Mouse (Mus musculus) heart, embryonic 11.5 days (tissue): ENCODE data around the gene Chchd6. TPM values are rescaled to one million over a fixed set of nuclear protein-coding genes. Genes with fewer than 3 reads are reported as not detected.

ENCODE experiments used
- ATAC-seq: fragments of 200-750 bp; cut with Nextera tagmentation; replicated peaks from 2 replicates; pipeline ENCODE4 v1.8.0; 2017; ENCODE audit warnings: moderate library complexity; ENCODE audit not compliant: insufficient number of reproducible peaks, low FRiP score, low TSS enrichment
- H3K27ac ChIP-seq: fragments of 300-500 bp; sonication (generic); 2 replicates; pipeline ENCODE4 v1.5.1; 2014; ENCODE audit warnings: mild to moderate bottlenecking, low read depth, low read length
- H3K27me3 ChIP-seq: fragments of 300-500 bp; sonication (generic); 2 replicates; pipeline ENCODE4 v1.6.1; 2014; ENCODE audit warnings: mild to moderate bottlenecking, low read length, mixed read lengths; ENCODE audit not compliant: control insufficient read depth, insufficient read depth
- H3K36me3 ChIP-seq: fragments of 300-500 bp; sonication (generic); 2 replicates; pipeline ENCODE4 v1.6.1; 2014; ENCODE audit warnings: mild to moderate bottlenecking, low read length, moderate library complexity, mixed read lengths; ENCODE audit not compliant: control insufficient read depth, insufficient read depth
- H3K4me1 ChIP-seq: fragments of 300-500 bp; sonication (generic); 2 replicates; pipeline ENCODE4 v1.6.1; 2014; ENCODE audit warnings: low read length; ENCODE audit not compliant: control insufficient read depth, insufficient read depth
- H3K4me2 ChIP-seq: fragments of 300-500 bp; sonication (generic); 2 replicates; pipeline ENCODE4 v1.6.1; 2014; ENCODE audit warnings: mild to moderate bottlenecking, moderate library complexity
- H3K4me3 ChIP-seq: fragments of 300-500 bp; sonication (generic); 2 replicates; pipeline ENCODE4 v1.5.1; 2014; ENCODE audit warnings: low read depth, low read length
- H3K9ac ChIP-seq: fragments of 300-500 bp; sonication (generic); 2 replicates; pipeline ENCODE4 v1.6.1; 2014; ENCODE audit warnings: mild to moderate bottlenecking, low read depth, low read length, moderate library complexity
- H3K9me3 ChIP-seq: fragments of 300-500 bp; sonication (generic); replicated peaks from 2 replicates; pipeline ENCODE4 v1.6.1; 2016; ENCODE audit warnings: low read length; ENCODE audit not compliant: control insufficient read depth
- WGBS: fragments of 180-500 bp; shearing (Covaris S2); extraction: QIAGEN DNeasy Blood & Tissue Kit; methylation state at CpG from one replicate; pipeline ENCODE4 v1.1.7; 2014; ENCODE audit not compliant: insufficient replicate concordance; 5-methylcytosine and 5-hydroxymethylcytosine counted together
- polyA plus RNA-seq: library from polyadenylated mRNA; unstranded; fragments of >200 nt; fragmentation: Nextera tagmentation; extraction: Ambion mirVana; gene quantifications from 2 replicates; pipeline ENCODE4 v1.2.1, GENCODE M21; 2014

Gene Chchd6
- polyA plus RNA-seq, 1 experiment from 2014 or later, result 45.5 TPM

DNA sequence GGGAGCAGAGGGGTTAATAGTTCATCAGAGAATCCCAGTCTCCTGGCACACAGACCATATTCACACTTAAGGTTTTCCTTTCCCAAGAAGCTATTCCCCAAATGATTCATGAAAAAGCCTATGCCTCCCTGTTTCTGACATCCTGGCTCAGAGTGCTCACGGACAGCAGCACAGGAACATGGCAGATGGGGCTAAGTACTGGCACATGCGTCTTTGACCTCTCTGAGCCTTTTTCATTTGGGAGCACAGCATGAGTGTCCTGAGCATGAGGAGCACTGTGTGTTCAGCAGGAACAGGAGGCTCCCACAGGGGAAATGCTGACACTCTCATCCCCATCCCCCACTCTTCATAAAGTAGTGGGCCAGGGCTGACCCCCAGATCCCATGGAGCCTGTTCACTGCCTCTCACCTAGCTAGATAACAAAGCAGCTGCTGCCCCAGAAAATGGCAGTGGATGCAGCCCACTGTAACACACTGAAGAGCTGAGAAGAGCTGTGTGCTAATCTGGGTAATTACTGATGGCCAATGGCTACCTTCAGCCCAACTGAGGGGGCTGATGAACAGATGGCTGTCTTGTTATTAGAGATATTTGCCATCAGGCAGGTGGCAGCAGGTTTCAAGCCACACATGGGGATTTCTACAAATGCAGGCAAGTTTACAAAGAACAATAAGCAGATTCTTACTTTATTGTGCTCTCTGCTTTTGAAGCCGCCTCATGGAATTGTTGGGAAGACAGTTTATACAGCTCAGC lies 176.2 kb downstream of the Chchd6 start:
- ATAC-seq, result no peak
- H3K9me3 ChIP-seq, result no peaks in the 10 kb centered on the region

DNA sequence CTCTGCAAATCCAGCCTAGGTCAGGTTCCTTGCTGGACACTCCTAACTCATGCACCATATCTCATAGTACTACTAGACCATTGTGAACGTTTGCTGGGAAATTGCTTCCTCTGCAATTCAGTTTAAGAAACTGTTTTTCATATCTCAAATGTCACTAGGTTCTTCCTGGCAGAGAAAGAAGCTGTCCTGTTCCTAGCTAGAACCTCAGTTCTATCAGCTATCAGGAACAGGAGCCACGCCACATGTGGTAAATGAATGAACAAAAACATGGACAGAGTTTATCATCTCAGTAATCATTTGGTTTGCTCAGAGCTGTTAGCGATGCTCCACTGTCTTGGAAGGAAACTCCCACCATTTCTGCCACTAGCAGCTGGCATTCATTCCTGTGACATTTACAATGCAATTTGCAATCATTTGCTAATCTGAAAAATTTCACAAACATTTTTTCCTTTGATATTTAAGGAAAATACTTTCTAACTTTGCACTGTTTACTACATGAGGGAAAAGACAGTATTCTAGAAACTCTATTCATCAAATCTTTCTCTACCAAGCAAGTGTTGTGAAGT lies 179.3 kb downstream of the Chchd6 start:
- Histone ChIP-seq H3K36me3 (no peaks in the 10 kb centered on the region), H3K4me2 (no peak overlapping the region), H3K9me3 (no peaks in the 10 kb centered on the region), H3K4me1 (peaks cover 11% of the 10 kb centered on the region; the same call in 1 of the 2 replicates), H3K27ac (no peak overlapping the region), H3K9ac (no peak overlapping the region), H3K27me3 (no peaks in the 10 kb centered on the region; the same call in 1 of the 2 replicates), H3K4me3 (no peak overlapping the region)
- 53% methylated on average over 3 of the region's 3 CpGs for WGBS
- no peak for ATAC-seq

More for the DNA sequence above, 176.2 kb downstream of the Chchd6 start:
- no peak overlapping the region for H3K4me2 ChIP-seq
- H3K9ac ChIP-seq, result no peak overlapping the region
- no peaks in the 10 kb centered on the region for H3K4me1 ChIP-seq
- WGBS, result 78% methylated on average over 3 of the region's 3 CpGs
- H3K27me3 ChIP-seq, result no peaks in the 10 kb centered on the region; the same call in 1 of the 2 replicates
- no peaks in the 10 kb centered on the region for H3K36me3 ChIP-seq
- no peak overlapping the region for H3K27ac ChIP-seq
- H3K4me3 ChIP-seq, result no peak overlapping the region

DNA sequence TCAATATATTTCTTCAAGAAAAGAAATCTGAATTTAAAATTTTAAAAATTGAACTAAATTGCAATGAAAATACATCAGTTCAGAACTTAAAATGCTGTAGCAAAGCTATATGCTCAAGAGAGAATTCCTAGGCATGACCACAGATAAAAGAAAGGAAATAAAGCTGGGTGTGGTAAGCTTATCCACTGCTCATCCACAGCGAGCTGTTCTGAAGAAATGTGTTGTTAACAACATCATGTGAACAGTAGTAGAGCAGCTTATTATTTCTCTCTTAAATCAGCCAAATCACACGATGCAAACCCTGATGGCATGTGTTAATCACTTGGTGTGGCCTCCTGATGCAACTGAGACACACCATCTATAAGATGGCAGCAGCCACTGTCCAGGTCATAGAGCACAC lies 180.4 kb downstream of the Chchd6 start:
- no peaks in the 10 kb centered on the region for H3K36me3 ChIP-seq
- H3K4me1 ChIP-seq, result peaks cover 11% of the 10 kb centered on the region; the same call in 1 of the 2 replicates
- no peak for ATAC-seq
- no peak overlapping the region for H3K4me3 ChIP-seq
- no peaks in the 10 kb centered on the region; the same call in 1 of the 2 replicates for H3K27me3 ChIP-seq
- H3K9ac ChIP-seq, result no peak overlapping the region
- no peak overlapping the region for H3K27ac ChIP-seq
- WGBS, result 66% methylated on average over 2 of the region's 2 CpGs
- no peaks in the 10 kb centered on the region for H3K9me3 ChIP-seq
- H3K4me2 ChIP-seq, result no peak overlapping the region

DNA sequence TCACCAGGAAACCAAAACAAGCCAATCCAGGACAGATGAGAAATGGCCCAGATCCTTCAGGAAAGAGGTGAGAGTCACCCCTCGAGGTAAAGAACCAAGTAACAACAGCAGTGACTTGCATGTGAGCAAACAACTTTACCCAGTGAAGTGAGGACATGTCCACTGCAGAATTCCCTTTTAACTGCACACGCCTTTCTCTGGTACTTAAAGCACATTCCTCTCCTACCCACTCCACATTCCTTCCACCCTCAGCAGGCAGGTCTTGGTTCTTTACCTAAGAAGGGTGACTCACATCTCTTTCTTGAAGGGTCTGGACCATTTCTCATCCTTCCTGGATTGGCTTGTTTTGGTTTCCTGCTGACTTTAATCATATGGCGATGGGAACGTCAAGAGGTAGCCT lies 181.3 kb downstream of the Chchd6 start:
- no peak for ATAC-seq
- H3K4me3 ChIP-seq, result no peak overlapping the region

DNA sequence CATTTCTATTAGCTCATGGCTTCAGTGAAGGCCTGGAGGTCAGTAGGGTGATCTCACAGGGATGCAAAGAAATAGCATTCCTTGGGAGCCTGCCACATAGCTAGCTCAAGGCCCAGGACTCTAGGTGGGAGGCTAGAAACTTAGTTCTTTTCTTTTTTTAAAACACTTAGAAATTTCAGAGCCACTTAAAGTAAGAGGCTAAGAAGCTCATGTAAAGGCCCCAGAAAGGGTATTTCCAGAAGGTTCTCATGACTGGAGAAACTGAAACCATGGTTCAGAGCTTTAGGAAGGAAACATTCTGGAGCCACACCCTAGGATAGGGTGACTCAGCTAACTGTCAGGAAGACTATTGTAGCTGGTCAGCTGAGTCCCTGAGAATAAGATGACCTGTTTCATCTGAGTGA lies 182.0 kb downstream of the Chchd6 start:
- no peak overlapping the region for H3K9ac ChIP-seq
- no peaks in the 10 kb centered on the region; the same call in 1 of the 2 replicates for H3K27me3 ChIP-seq
- no peak overlapping the region for H3K27ac ChIP-seq
- H3K4me2 ChIP-seq, result no peak overlapping the region
- H3K4me3 ChIP-seq, result no peak overlapping the region
- ATAC-seq, result no peak
- H3K4me1 ChIP-seq, result peaks cover 13% of the 10 kb centered on the region; the same call in 1 of the 2 replicates
- H3K36me3 ChIP-seq, result no peaks in the 10 kb centered on the region
- no peaks in the 10 kb centered on the region for H3K9me3 ChIP-seq

More for the DNA sequence above, 181.3 kb downstream of the Chchd6 start:
- Histone ChIP-seq H3K4me2 (no peak overlapping the region), H3K27me3 (no peaks in the 10 kb centered on the region; the same call in 1 of the 2 replicates), H3K4me1 (peaks cover 13% of the 10 kb centered on the region; the same call in 1 of the 2 replicates), H3K9me3 (no peaks in the 10 kb centered on the region), H3K27ac (no peak overlapping the region), H3K36me3 (no peaks in the 10 kb centered on the region), H3K9ac (no peak overlapping the region)
- 54% methylated on average over 4 of the region's 4 CpGs for WGBS

DNA sequence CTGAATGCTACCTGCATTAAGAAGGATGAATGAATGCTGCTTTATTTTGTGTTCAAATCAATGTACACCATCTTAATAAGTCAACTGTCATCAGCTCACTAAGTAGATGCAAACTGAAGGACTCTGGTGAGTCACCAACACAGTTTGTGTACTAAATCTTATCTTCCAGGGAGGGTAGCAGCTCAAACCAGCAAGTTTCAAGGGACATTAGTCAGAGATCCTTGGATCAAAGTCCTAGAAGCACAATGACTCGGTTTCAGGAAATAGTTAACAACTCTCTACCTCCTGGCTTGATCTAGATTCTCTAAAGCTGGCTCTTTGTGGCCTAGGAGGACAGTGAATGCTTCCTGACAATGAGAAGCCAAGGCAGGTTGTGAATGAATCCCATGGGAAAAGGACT lies 182.9 kb downstream of the Chchd6 start:
- no peak overlapping the region for H3K27ac ChIP-seq
- H3K27me3 ChIP-seq, result no peaks in the 10 kb centered on the region; the same call in 1 of the 2 replicates
- WGBS, result 54% methylated on average over 1 of the region's 1 CpGs
- ATAC-seq, result no peak
- H3K4me2 ChIP-seq, result no peak overlapping the region
- H3K9ac ChIP-seq, result no peak overlapping the region
- H3K36me3 ChIP-seq, result no peaks in the 10 kb centered on the region
- no peaks in the 10 kb centered on the region for H3K9me3 ChIP-seq
- H3K4me1 ChIP-seq, result peaks cover 13% of the 10 kb centered on the region; the same call in 1 of the 2 replicates
- H3K4me3 ChIP-seq, result no peak overlapping the region

DNA sequence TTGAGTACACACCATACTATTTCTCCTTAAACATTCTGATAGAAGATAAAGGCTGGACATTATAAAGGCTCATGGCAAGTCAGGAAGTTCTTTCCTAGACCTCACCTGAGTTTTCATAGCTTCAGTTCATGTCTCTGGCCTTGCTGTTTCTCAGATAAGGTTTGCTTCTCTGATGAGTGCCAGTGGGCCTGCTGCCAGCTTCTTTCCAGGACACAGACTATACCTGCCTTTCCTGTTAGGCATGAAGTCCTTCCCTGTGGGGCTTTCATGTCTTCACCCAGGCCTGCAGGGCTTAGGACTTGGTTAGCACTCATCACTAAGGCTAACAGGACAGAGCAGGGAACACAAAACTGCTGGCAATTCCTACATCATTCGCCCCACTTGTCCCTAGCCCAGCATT lies 186.4 kb downstream of the Chchd6 start:
- Histone ChIP-seq H3K9me3 (no peaks in the 10 kb centered on the region), H3K36me3 (no peaks in the 10 kb centered on the region), H3K4me1 (peaks cover 12% of the 10 kb centered on the region; the same call in 1 of the 2 replicates), H3K27me3 (no peaks in the 10 kb centered on the region), H3K27ac (no peak overlapping the region), H3K4me2 (no peak overlapping the region), H3K9ac (no peak overlapping the region), H3K4me3 (no peak overlapping the region)
- WGBS, result 80% methylated on average over 1 of the region's 1 CpGs
- ATAC-seq, result no peak

DNA sequence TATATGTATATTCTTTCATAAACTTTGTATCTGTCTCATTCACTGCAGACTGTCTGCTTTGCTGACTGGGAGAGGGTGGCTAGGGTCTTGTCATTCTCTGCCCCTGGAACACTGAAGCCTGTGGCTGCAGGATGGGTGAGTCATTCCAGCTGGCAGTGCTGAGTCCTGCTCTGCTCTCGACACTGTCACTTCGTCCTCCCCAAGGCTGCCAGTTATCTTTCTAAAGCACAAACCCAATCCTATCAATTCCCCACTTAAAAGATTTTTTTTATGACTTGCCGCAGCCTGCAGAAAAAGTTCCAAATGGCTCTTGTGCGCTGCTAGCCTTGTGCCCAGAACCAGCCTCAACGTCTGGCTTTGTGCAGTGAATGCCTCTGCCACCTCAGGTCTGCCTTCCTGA lies 187.2 kb downstream of the Chchd6 start:
- Histone ChIP-seq H3K36me3 (no peaks in the 10 kb centered on the region), H3K4me3 (no peak overlapping the region), H3K4me1 (peaks cover 5% of the 10 kb centered on the region; the same call in 1 of the 2 replicates), H3K27me3 (no peaks in the 10 kb centered on the region), H3K9me3 (no peaks in the 10 kb centered on the region), H3K27ac (no peak overlapping the region), H3K9ac (no peak overlapping the region), H3K4me2 (no peak overlapping the region)
- no peak for ATAC-seq
- 47% methylated on average over 5 of the region's 5 CpGs for WGBS
